Mouse (Mus musculus) myocyte (in vitro differentiated cells): ENCODE measurements around the gene Mrtfa. TPM values are rescaled to one million over a fixed set of nuclear protein-coding genes. Genes with fewer than 3 reads are reported as not detected.
A peak's percentile ranks its signal among the peaks of the same experiment; 100 is the strongest.

Experiments
- H3K27me3 ChIP-seq: one replicate; pipeline ENCODE4 v1.6.1; 2011; ENCODE audit not compliant: control insufficient read depth, insufficient read depth, insufficient read length
- H3K36me3 ChIP-seq: one replicate; pipeline ENCODE4 v1.6.1; 2011; ENCODE audit not compliant: control insufficient read depth, insufficient read depth
- H3K4me2 ChIP-seq: one replicate; pipeline ENCODE4 v1.6.1; 2011; ENCODE audit warnings: low read depth, control low read depth
- H3K4me3 ChIP-seq: one replicate; pipeline ENCODE4 v1.5.1; 2011; ENCODE audit warnings: mild to moderate bottlenecking, control low read depth, moderate library complexity
- H3K79me2 ChIP-seq: one replicate; pipeline ENCODE4 v1.6.1; 2011; ENCODE audit not compliant: control insufficient read depth, insufficient read depth
- H3ac ChIP-seq: one replicate; pipeline ENCODE4 v1.6.1; 2011; ENCODE audit not compliant: control insufficient read depth, insufficient read length
- CEBPB ChIP-seq: IDR thresholded peaks from 2 replicates; pipeline ENCODE4 v1.6.1; 2011; ENCODE audit warnings: mild to moderate bottlenecking, moderate library complexity; ENCODE audit not compliant: poor library complexity, insufficient read depth, severe bottlenecking
- E2F4 ChIP-seq: IDR thresholded peaks from one replicate; pipeline ENCODE4 v1.6.1; 2011; ENCODE audit warnings: mild to moderate bottlenecking, control low read depth, moderate library complexity; ENCODE audit not compliant: insufficient read depth
- MAX ChIP-seq: IDR thresholded peaks from one replicate; pipeline ENCODE4 v1.6.1; 2011; ENCODE audit warnings: low read depth, mild to moderate bottlenecking, control low read depth
- MYOD1 ChIP-seq, 3 experiments: IDR thresholded peaks; one replicate each; pipeline ENCODE4 v1.6.1; 2011; ENCODE audit warnings: control low read depth in 2 of 3, low read depth in 2 of 3, mild to moderate bottlenecking in 2 of 3, moderate library complexity in 1 of 3; ENCODE audit not compliant: insufficient read length in 2 of 3, control insufficient read depth in 1 of 3
- MYOG ChIP-seq, 3 experiments: IDR thresholded peaks; one replicate each; pipeline ENCODE4 v1.6.1; 2011; ENCODE audit warnings: control low read depth in 2 of 3, low read depth in 2 of 3, mild to moderate bottlenecking in 2 of 3; ENCODE audit not compliant: insufficient read length in 2 of 3, control insufficient read depth in 1 of 3, insufficient read depth in 1 of 3
- POLR2A ChIP-seq: IDR thresholded peaks from one replicate; pipeline ENCODE4 v1.6.1; 2011; ENCODE audit warnings: low read depth, mild to moderate bottlenecking, control low read depth, moderate library complexity; ENCODE audit not compliant: insufficient read length
- POLR2AphosphoS2 ChIP-seq: IDR thresholded peaks from one replicate; pipeline ENCODE4 v1.6.1; 2011; ENCODE audit warnings: low read depth, control low read depth; ENCODE audit not compliant: insufficient read length
- REST ChIP-seq: IDR thresholded peaks from one replicate; pipeline ENCODE4 v1.6.1; 2011; ENCODE audit warnings: mild to moderate bottlenecking, control low read depth, moderate library complexity; ENCODE audit not compliant: insufficient read depth, insufficient read length
- SRF ChIP-seq: IDR thresholded peaks from one replicate; pipeline ENCODE4 v1.6.1; 2011; ENCODE audit warnings: low read depth; ENCODE audit not compliant: control insufficient read depth, insufficient read length
- TCF12 ChIP-seq: IDR thresholded peaks from one replicate; pipeline ENCODE4 v1.6.1; 2011; ENCODE audit warnings: mild to moderate bottlenecking, control low read depth; ENCODE audit not compliant: poor library complexity, insufficient read depth, severe bottlenecking
- TCF3 ChIP-seq: IDR thresholded peaks from one replicate; pipeline ENCODE4 v1.6.1; 2011; ENCODE audit warnings: low read depth, control low read depth; ENCODE audit not compliant: insufficient read length
- USF1 ChIP-seq: IDR thresholded peaks from one replicate; pipeline ENCODE4 v1.6.1; 2011; ENCODE audit warnings: low read depth, mild to moderate bottlenecking, control low read depth, moderate library complexity
- polyA plus RNA-seq: library from polyadenylated mRNA; unstranded; fragments of >200 nt; fragmentation: generic; extraction: Trizol; gene quantifications from one replicate; pipeline ENCODE4 v1.2.1, GENCODE M21; 2012; ENCODE audit warnings: missing spikeins

The Mrtfa gene
- polyA plus RNA-seq, 1 experiment, result 36.0 TPM

- Histone ChIP-seq H3K36me3 (no peaks in the 10 kb centered on the region), H3ac (no peak overlapping the region), H3K4me2 (no peak overlapping the region), H3K4me3 (no peak overlapping the region), H3K27me3 (no peaks in the 10 kb centered on the region), H3K79me2 (peaks cover 92% of the 10 kb centered on the region)
- TF ChIP-seq MYOD1 (IDR thresholded peaks at IDR 0.05; ENCODE audit: control insufficient read depth in 1 of 3, insufficient read length in 2 of 3, low read depth in 2 of 3), result no peak
Observed at GRCm38 (mm10) chr15:81155845-81156244, 34.7 kb downstream of the Mrtfa start.

GRCm38 (mm10) chr15:81154846-81155624, 35.5 kb downstream of the Mrtfa start:
- TF ChIP-seq POLR2AphosphoS2, result no peak
- TF ChIP-seq TCF3, result no peak
- no peak for TF ChIP-seq E2F4
- no peak for TF ChIP-seq MAX
- no peak for TF ChIP-seq SRF
- no peak for TF ChIP-seq MYOG (IDR thresholded peaks at IDR 0.05; ENCODE audit: control insufficient read depth in 1 of 3, insufficient read depth in 1 of 3, insufficient read length in 2 of 3, low read depth in 2 of 3)
- no peak for TF ChIP-seq REST
- TF ChIP-seq CEBPB, result no peak
- TF ChIP-seq USF1, result no peak
- TF ChIP-seq TCF12, result no peak
- no peak for TF ChIP-seq MYOD1 (IDR thresholded peaks at IDR 0.05; ENCODE audit: control insufficient read depth in 1 of 3, insufficient read length in 2 of 3, low read depth in 2 of 3)
- TF ChIP-seq POLR2A, result no peak
- Histone ChIP-seq H3K4me3 (no peak overlapping the region), H3K27me3 (no peaks in the 10 kb centered on the region), H3K79me2 (peaks cover 84% of the 10 kb centered on the region), H3ac (no peak overlapping the region), H3K36me3 (no peaks in the 10 kb centered on the region), H3K4me2 (no peak overlapping the region)

GRCm38 (mm10) chr15:81141956-81142576, 48.5 kb downstream of the Mrtfa start:
- Histone ChIP-seq H3K36me3 (no peaks in the 10 kb centered on the region), H3K4me2 (peak overlapping the region; percentile 49), H3K27me3 (no peaks in the 10 kb centered on the region), H3K4me3 (no peak overlapping the region), H3K79me2 (peaks cover 68% of the 10 kb centered on the region), H3ac (no peak overlapping the region)
- TF ChIP-seq CEBPB, result peak; percentile 69; the same call in 1 of the 2 replicates
- TF ChIP-seq MAX, result no peak

DNA sequence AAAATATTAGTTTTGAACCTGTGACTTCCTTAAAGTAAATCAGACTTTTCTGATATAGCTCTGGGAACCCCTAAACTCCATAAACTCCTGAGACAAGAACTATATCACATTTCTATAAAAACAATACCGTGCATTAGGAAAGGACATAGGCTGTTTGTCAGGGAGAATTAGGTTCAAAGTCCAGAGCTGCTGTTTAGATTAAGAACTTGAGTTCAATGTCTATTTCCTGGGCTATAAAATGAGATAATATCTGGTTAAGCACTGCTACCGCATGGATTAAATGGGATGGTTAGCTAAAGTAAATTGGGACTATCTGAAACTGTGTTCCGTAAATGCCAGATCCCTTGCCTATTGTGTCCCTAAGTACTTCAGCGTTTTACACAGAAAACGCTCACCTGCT, 50.6 kb downstream of the Mrtfa start:
- Histone ChIP-seq H3K27me3 (no peaks in the 10 kb centered on the region), H3K79me2 (peaks cover 83% of the 10 kb centered on the region), H3K4me3 (no peak overlapping the region), H3K36me3 (no peaks in the 10 kb centered on the region), H3ac (no peak overlapping the region), H3K4me2 (no peak overlapping the region)
- no peak for TF ChIP-seq SRF
- TF ChIP-seq MYOG (IDR thresholded peaks at IDR 0.05; ENCODE audit: control insufficient read depth in 1 of 3, insufficient read depth in 1 of 3, insufficient read length in 2 of 3, low read depth in 2 of 3), result no peak
- TF ChIP-seq USF1, result no peak

GRCm38 (mm10) chr15:81137298-81137697, 53.3 kb downstream of the Mrtfa start:
- TF ChIP-seq MYOG (IDR thresholded peaks at IDR 0.05; ENCODE audit: control insufficient read depth in 1 of 3, insufficient read depth in 1 of 3, insufficient read length in 2 of 3, low read depth in 2 of 3) (no peak), USF1 (no peak), SRF (no peak), MYOD1 (IDR thresholded peaks at IDR 0.05; ENCODE audit: control insufficient read depth in 1 of 3, insufficient read length in 2 of 3, low read depth in 2 of 3) (no peak), TCF12 (no peak), CEBPB (0 out of 2 replicates have a peak, but pooled peaks have one; percentile 7), MAX (peak; percentile 49)
- Histone ChIP-seq H3ac (no peak overlapping the region), H3K36me3 (no peaks in the 10 kb centered on the region), H3K27me3 (no peaks in the 10 kb centered on the region), H3K4me2 (peak overlapping the region; percentile 94), H3K4me3 (peak overlapping the region; percentile 4), H3K79me2 (peaks cover 78% of the 10 kb centered on the region)
